Mouse (Mus musculus): ENCODE results near the gene Dcdc2c.
A peak's percentile ranks its signal among the peaks of the same experiment; 100 is the strongest.

Dcdc2c gene

GRCm38 (mm10) chr12:28460523-28460922 lies 91.7 kb downstream of the Dcdc2c start:
- DNase-seq (ENCODE audit: low read depth, low spot score): no peak

DNA sequence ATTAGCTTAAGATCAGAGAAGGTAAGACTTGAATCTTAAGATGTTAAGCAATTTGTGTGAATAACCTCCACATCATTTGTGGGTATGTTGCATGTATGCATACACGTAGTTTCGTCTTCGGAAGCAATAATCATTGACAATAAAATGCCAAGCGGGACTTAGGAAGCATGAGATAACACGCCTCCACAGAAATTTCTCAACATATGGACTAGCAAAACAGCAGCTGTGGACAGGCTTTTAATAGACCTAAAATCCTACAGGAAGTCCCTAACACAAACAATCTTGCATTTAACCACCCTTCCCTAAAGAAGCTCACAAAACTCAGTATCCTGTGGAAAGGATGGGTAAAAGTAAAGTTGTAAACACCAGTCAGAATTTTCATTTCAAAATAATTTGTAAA lies 93.4 kb downstream of the Dcdc2c start:
- no peak for DNase-seq (ENCODE audit: low read depth, low spot score)

DNA sequence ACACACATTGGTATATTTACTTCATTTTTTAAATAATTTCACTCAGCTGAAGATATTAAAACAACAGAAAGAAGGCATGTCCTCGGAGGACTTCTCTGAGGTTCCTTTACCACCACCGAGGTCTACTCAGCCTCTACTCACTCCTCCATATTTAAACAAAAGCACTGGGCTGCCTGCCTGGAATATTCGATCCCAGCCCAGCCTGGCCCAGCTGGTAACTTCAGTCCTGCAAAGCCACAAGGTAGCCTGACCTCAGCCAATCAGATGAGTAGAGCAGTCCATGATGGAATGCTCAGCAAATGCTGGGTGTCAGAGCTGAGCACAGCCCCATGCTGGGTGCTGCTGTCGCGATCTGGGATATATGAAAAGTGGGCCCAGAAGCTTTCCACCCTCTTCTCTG lies 115.7 kb downstream of the Dcdc2c start:
- DNase-seq (ENCODE audit: low read depth, low spot score): no peak

GRCm38 (mm10) chr12:28432729-28433067 lies 119.5 kb downstream of the Dcdc2c start:
- no peak for DNase-seq (ENCODE audit: low read depth, low spot score)

- DNase-seq (ENCODE audit: low read depth, low spot score): peak; percentile 5
Measured at GRCm38 (mm10) chr12:28431832-28432728, 120.1 kb downstream of the Dcdc2c start.

DNA sequence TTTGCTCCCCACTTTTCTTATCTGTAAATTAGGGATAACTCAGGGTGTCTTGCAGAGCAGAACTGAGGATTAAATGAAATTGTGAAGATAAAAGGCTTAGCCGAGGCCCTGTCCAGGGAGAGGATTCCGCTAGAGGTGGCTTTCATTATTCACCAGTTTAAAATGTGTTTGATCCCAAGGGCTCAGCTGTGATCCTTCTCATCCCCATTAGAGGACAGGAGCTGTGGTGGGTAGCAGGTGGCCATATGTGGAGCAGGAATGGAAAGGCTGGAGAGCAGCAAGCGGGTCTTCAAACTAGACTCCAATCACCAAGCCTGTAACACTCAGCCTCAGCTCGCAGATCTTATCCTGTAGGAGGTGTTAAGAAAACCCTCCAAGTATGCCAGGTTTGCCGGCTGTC lies 122.3 kb downstream of the Dcdc2c start:
- no peak for DNase-seq (ENCODE audit: low read depth, low spot score)

GRCm38 (mm10) chr12:28416957-28417356 lies 135.2 kb downstream of the Dcdc2c start:
- no peak for DNase-seq (ENCODE audit: low read depth, low spot score)

- no peak for DNase-seq (ENCODE audit: low read depth, low spot score)
Measured at GRCm38 (mm10) chr12:28407656-28408405, 144.4 kb downstream of the Dcdc2c start.

DNA sequence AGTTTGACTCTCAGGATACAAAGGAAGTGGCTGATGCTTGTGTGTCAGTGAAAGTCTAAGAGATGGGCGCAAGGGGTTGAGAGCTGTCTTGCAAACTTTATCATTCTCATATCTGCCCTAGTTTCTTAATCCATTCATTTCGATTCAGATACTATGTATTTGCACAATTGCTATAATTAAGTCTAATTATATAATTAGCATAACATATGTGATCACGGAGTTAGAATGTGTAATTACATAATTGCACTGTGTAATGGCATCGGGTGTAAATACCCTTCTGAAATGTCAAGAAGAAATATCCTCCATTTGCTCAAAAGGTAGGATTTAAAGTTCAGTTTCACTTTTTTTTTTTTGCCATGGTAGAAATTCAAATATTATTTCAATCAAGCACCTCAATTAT lies 149.9 kb downstream of the Dcdc2c start:
- DNase-seq (ENCODE audit: low read depth, low spot score): no peak

DNA sequence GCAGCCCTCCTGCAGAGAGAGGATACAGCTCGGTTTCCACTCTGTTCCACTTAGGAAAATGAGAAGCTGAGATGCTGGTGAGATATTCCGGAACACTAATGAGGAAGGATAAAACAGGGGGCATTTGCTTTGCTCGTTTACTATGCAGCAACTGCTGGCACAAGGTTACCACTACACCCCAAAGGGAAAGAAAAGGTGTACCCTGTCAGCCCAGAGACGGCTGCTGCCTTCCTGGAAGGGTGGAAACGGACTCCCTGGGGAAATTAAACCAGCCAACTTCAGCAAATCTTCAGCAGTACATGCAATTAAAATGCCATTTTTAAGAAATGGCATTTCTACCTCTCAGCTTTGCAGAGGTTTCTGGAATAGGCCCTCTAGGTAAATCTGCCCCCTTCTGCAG lies 150.8 kb downstream of the Dcdc2c start:
- no peak for DNase-seq (ENCODE audit: low read depth, low spot score)

DNA sequence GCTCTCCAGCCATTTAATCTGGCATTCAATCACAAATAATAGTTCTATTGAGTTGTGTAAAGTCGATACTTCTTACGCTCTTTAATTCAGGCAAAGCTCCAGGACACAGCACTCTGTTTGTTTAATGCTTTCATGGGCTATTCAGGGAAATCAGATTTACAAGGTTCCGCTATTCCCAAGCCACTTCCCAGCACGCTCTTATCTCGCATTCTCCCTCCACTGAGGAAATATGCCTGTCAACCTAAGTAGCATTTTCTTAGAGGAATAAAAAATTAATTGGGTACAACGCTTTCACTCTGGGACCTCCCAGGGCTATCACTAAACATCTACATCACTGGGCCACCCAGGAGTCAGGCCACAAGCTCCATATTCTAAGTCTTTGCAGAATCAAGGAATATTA lies 160.1 kb downstream of the Dcdc2c start:
- DNase-seq (ENCODE audit: low read depth, low spot score): no peak

Data from CD4-positive, CD25-positive, alpha-beta regulatory T cell, adult 2 months (primary cell).